Mouse (Mus musculus) E14TG2a.4 (cell line): ENCODE data around the gene Slc4a11.

Experiments
- CTCF ChIP-seq: conservative IDR thresholded peaks from 2 replicates; pipeline ENCODE4 v1.5.1; 2014; ENCODE audit warnings: low read length
- NANOG ChIP-seq: IDR thresholded peaks from 2 replicates; pipeline ENCODE4 v1.6.1; 2014; ENCODE audit warnings: borderline replicate concordance, low read length, mixed read lengths

DNA sequence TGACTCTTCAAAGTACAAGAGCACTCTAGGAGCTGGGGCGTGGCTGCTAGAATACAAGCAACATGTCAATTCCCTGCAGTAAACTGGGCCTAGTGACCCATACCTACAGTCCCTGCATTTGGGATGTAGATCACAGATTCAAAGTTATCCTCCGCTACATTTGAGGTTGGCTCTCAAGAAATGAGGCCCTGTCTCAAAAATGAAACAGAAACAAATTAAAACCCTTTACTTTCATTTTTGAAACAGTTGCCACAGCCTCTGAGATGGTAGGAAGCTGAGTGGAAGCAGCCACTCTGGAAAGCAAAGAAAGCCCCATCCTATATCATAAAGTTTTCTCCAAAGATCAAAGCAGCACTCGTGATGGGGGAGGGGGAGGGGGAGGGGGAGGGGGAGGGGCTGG, 36.1 kb upstream of the Slc4a11 start:
- TF ChIP-seq CTCF (no peak), NANOG (no peak)
